Comparison of ENCODE assay signal across 8 mouse cellular contexts in genomic region chr9:71616185-71616584, GRCm38 (mm10). TPM values are rescaled to one million over a fixed set of nuclear protein-coding genes. Genes with fewer than 3 reads are reported as not detected.
DNase-seq lines count a peak whose midpoint lies in the region; ATAC-seq and TF ChIP-seq lines count a peak whose summit lies in the region.
"Had no signal": no experiment of that assay in that cellular context is flagged by ENCODE, and none has a peak within 500 bp of the region (broad histone marks: within the 10 kb centered on the region; RNA-seq: fewer than 3 reads in every experiment).

No protein-coding gene starts in this region.

- peaks cover 0 to 1% of the 10 kb centered on the region in 2 experiments; a peak in 1 of 4 replicates for H3K27me3 ChIP-seq in MEL (ENCODE audit: control insufficient read depth in 1 of 2, insufficient read depth in 2 of 2, low read length in 2 of 2)
- H3K27me3 ChIP-seq: midbrain, embryonic 12.5 days had no signal

- no peak overlapping the region; the same call in 1 of the 2 replicates for H3K9ac ChIP-seq in MEL (ENCODE audit: control insufficient read depth, low read depth, low read length, poor library complexity, severe bottlenecking)
- H3K9ac ChIP-seq: midbrain, embryonic 12.5 days had no signal

- peak; percentile 90 for DNase-seq in MEL (ENCODE audit: low read depth, low spot score)
- DNase-seq in adrenal gland, postnatal 4 days (ENCODE audit: low spot score in 2 of 2), result peak; percentile 54 to 66
- peak; percentile 87 to 91 for DNase-seq in heart, postnatal 14 days
- peak; percentile 58 to 64 for DNase-seq in layer of hippocampus, postnatal 36 days
- peak; percentile 35 to 68 for DNase-seq in spleen, postnatal 14 days (ENCODE audit: low spot score in 2 of 2)

- H3K9me3 ChIP-seq in MEL (replicated peaks; ENCODE audit: insufficient read depth, low read length), result no peaks in the 10 kb centered on the region
- H3K9me3 ChIP-seq: midbrain, embryonic 12.5 days had no signal

- TF ChIP-seq CTCF in MEL (IDR thresholded peaks at IDR 0.05 in 2 of 3, conservative IDR thresholded peaks at IDR 0.05 in 1 of 3; ENCODE audit: control insufficient read depth in 1 of 3, insufficient read depth in 1 of 3, low read depth in 2 of 3, low read length in 3 of 3, poor library complexity in 1 of 3, severe bottlenecking in 1 of 3), result peak; percentile 84 to 95 (median 93)

- no peak overlapping the region for H3K27ac ChIP-seq in MEL (ENCODE audit: control insufficient read depth, low read depth, low read length)
- H3K27ac ChIP-seq: midbrain, embryonic 12.5 days had no signal

- TF ChIP-seq POLR2A in MEL (IDR thresholded peaks at IDR 0.05; ENCODE audit: control insufficient read depth in 1 of 2, insufficient read depth in 1 of 2, low read depth in 1 of 2, low read length in 2 of 2, poor library complexity in 1 of 2), result no peak

- no peaks in the 10 kb centered on the region for H3K36me3 ChIP-seq in MEL (ENCODE audit: control insufficient read depth in 1 of 2, insufficient read depth in 2 of 2, low read length in 2 of 2)
- H3K36me3 ChIP-seq: midbrain, embryonic 12.5 days had no signal

- peak; percentile 59 for TF ChIP-seq RAD21 in MEL (IDR thresholded peaks at IDR 0.05; ENCODE audit: low read depth, low read length)

- no peaks in the 10 kb centered on the region for H3K4me1 ChIP-seq in MEL (ENCODE audit: control insufficient read depth in 1 of 2, insufficient read depth in 2 of 2, low read length in 2 of 2)
- H3K4me1 ChIP-seq: midbrain, embryonic 12.5 days had no signal

- intact Hi-C loops in heart, postnatal 14 days (cut with DNase I), result loop anchor here (1.0 to 10.0 kb wide), 3 partner anchors 73 to 401 kb away; partner anchors contain the start of gene Aldh1a2

- ATAC-seq in erythroblast, adult 5-6 weeks (replicated peaks; ENCODE audit: low FRiP score, poor library complexity, severe bottlenecking), result peak; percentile 73
- ATAC-seq in megakaryocyte progenitor cell, adult 5-6 weeks (replicated peaks; ENCODE audit: poor library complexity), result peak; percentile 86

- no peak for TF ChIP-seq EP300 in MEL (IDR thresholded peaks at IDR 0.05; ENCODE audit: low read depth in 1 of 2, low read length in 2 of 2)

- no peaks in the 10 kb centered on the region for H3K79me2 ChIP-seq in MEL (ENCODE audit: control insufficient read depth, insufficient read depth, low read length, poor library complexity)

- H3K4me3 ChIP-seq in MEL (ENCODE audit: control insufficient read depth in 1 of 2, insufficient read depth in 1 of 2, low read depth in 2 of 2, low read length in 2 of 2), result peak overlapping the region; percentile 29 to 66
- H3K4me3 ChIP-seq: midbrain, embryonic 12.5 days had no signal

TF ChIP-seq in MEL, 35 proteins besides CTCF, POLR2A, EP300 and RAD21:
- TF ChIP-seq CHD1 (IDR thresholded peaks at IDR 0.05; ENCODE audit: low read depth, low read length), result no peak
- TF ChIP-seq E2F4 (IDR thresholded peaks at IDR 0.05; ENCODE audit: borderline replicate concordance, low read depth, low read length), result no peak
- no peak for TF ChIP-seq UBTF (IDR thresholded peaks at IDR 0.05; ENCODE audit: borderline replicate concordance, insufficient read depth, low read depth, low read length)
- TF ChIP-seq ZMIZ1 (IDR thresholded peaks at IDR 0.05; ENCODE audit: low read depth, low read length), result no peak
- TF ChIP-seq MAFK (IDR thresholded peaks at IDR 0.05; ENCODE audit: borderline replicate concordance, low read depth, low read length), result no peak
- no peak for TF ChIP-seq JUND (IDR thresholded peaks at IDR 0.05; ENCODE audit: low read depth, low read length)
- no peak for TF ChIP-seq NELFE (IDR thresholded peaks at IDR 0.05; ENCODE audit: low read depth, low read length)
- TF ChIP-seq HCFC1 (IDR thresholded peaks at IDR 0.05; ENCODE audit: low read depth, low read length), result no peak
- no peak for TF ChIP-seq MAX (IDR thresholded peaks at IDR 0.05; ENCODE audit: low read length)
- no peak for TF ChIP-seq ZKSCAN1 (IDR thresholded peaks at IDR 0.05; ENCODE audit: low read depth, low read length)
- no peak for TF ChIP-seq ZNF384 (IDR thresholded peaks at IDR 0.05; ENCODE audit: low read depth, low read length)
- peak; percentile 87 for TF ChIP-seq SMC3 (IDR thresholded peaks at IDR 0.05; ENCODE audit: low read depth, low read length)
- no peak for TF ChIP-seq USF1 (IDR thresholded peaks at IDR 0.05; ENCODE audit: low read depth, low read length)
- peak; percentile 30; the same call in 1 of the 2 replicates for TF ChIP-seq SIN3A (IDR thresholded peaks at IDR 0.05; ENCODE audit: low read length)
- TF ChIP-seq GATA1 (IDR thresholded peaks at IDR 0.05; ENCODE audit: low read depth, low read length), result no peak
- no peak for TF ChIP-seq USF2 (IDR thresholded peaks at IDR 0.05; ENCODE audit: borderline replicate concordance in 1 of 2, insufficient read depth in 1 of 2, low read depth in 1 of 2, low read length in 2 of 2)
- TF ChIP-seq KAT2A (conservative IDR thresholded peaks at IDR 0.05; ENCODE audit: low read depth, low read length), result no peak
- no peak for TF ChIP-seq MYC (IDR thresholded peaks at IDR 0.05; ENCODE audit: low read depth, low read length)
- no peak for TF ChIP-seq NRF1 (IDR thresholded peaks at IDR 0.05; ENCODE audit: insufficient read depth, low read depth, low read length, poor library complexity, severe bottlenecking)
- no peak for TF ChIP-seq GABPA (IDR thresholded peaks at IDR 0.05; ENCODE audit: low read depth, low read length)
- no peak for TF ChIP-seq TBP (IDR thresholded peaks at IDR 0.05; ENCODE audit: low read depth, low read length)
- TF ChIP-seq MAZ (IDR thresholded peaks at IDR 0.05; ENCODE audit: low read depth, low read length), result no peak
- peak; percentile 59 for TF ChIP-seq ZC3H11A (IDR thresholded peaks at IDR 0.05; ENCODE audit: low read depth, low read length)
- TF ChIP-seq MYB (IDR thresholded peaks at IDR 0.05; ENCODE audit: low read depth, low read length), result no peak
- TF ChIP-seq CHD2 (IDR thresholded peaks at IDR 0.05; ENCODE audit: low read length), result no peak
- TF ChIP-seq TAL1 (IDR thresholded peaks at IDR 0.05; ENCODE audit: low read length), result no peak
- TF ChIP-seq MEF2A (IDR thresholded peaks at IDR 0.05; ENCODE audit: extremely low read depth, insufficient replicate concordance, low read depth, low read length, poor library complexity, severe bottlenecking), result no peak
- TF ChIP-seq BHLHE40 (IDR thresholded peaks at IDR 0.05; ENCODE audit: borderline replicate concordance, low read depth, low read length), result 0 out of 2 replicates have a peak, but pooled peaks have one; percentile 7
- TF ChIP-seq POLR2AphosphoS2 (IDR thresholded peaks at IDR 0.05; ENCODE audit: low read length), result no peak
- TF ChIP-seq TCF12 (IDR thresholded peaks at IDR 0.05; ENCODE audit: low read depth, low read length), result no peak
- no peak; the same call in 1 of the 2 replicates for TF ChIP-seq MXI1 (IDR thresholded peaks at IDR 0.05; ENCODE audit: low read depth, low read length)
- no peak for TF ChIP-seq ETS1 (IDR thresholded peaks at IDR 0.05; ENCODE audit: low read depth, low read length)
- TF ChIP-seq RCOR1 (IDR thresholded peaks at IDR 0.05; ENCODE audit: low read depth, low read length), result 0 out of 2 replicates have a peak, but pooled peaks have one; percentile 12
- no peak for TF ChIP-seq POLR2AphosphoS5 (IDR thresholded peaks at IDR 0.05; ENCODE audit: borderline replicate concordance, low read depth, low read length)
- TF ChIP-seq ELF1 (IDR thresholded peaks at IDR 0.05; ENCODE audit: low read depth, low read length), result no peak

RNA-seq across cellular contexts. Expression of gene Myzap, which starts 24.0 kb away (rescaled TPM):
- total RNA-seq in MEL (2012; rRNA removed), result not detected in 2 replicates
- under 1 TPM in 1 of 2 experiments, not detected in 1; 0.06 TPM for polyA plus RNA-seq in MEL (2012; ENCODE audit: insufficient read depth in 1 of 2, insufficient read length in 2 of 2, low read depth in 1 of 2, low replicate concordance in 2 of 2, missing spikeins in 1 of 2)
- 10 to 100 TPM; 11.4 to 13.9 TPM for total RNA-seq in adrenal gland, postnatal 4 days (2021)
- total RNA-seq in erythroblast, adult 5-6 weeks (2015; ENCODE audit: low replicate concordance), result not detected in 2 replicates
- total RNA-seq in erythroblast, adult 5-6 weeks (2017; ENCODE audit: low replicate concordance), result 0.70 TPM in 1 of 2 replicates, not detected in the other
- 100 to 1,000 TPM; 341 to 359 TPM for total RNA-seq in heart, postnatal 14 days (2021)
- 1 to 10 TPM in 1 of 2 experiments, under 1 TPM in 1; 0.67 to 2.1 TPM for total RNA-seq in layer of hippocampus, postnatal 36 days (2021)
- total RNA-seq in megakaryocyte progenitor cell, adult 5-6 weeks (2015), result not detected in 2 replicates
- total RNA-seq in megakaryocyte progenitor cell, adult 5-6 weeks (2017), result 0.98 and 1.5 TPM in 2 replicates

Comparison
In these comparisons a context has a peak if more than half of its experiments do, and no peak if none do; other contexts are left out.
1. RNA of gene Myzap, which starts 24.0 kb away (total RNA-seq): 341 to 359 TPM in heart, postnatal 14 days; 11.4 to 13.9 TPM in adrenal gland, postnatal 4 days, 0.67 to 2.1 TPM in layer of hippocampus, postnatal 36 days, 0.98 to 1.5 TPM in megakaryocyte progenitor cell, adult 5-6 weeks, not detected in MEL and 0.70 TPM in erythroblast, adult 5-6 weeks; every median in the first group is over 10 times any median in the second.
2. Peak in every context shown above with its lines, with median percentiles within 50 percentile points of each other: DNase-seq.